Mouse (Mus musculus): ENCODE measurements around the gene Gm8926.
"Not testable (repeated sequence)": the region's sequence is repeated elsewhere in the genome, so short reads cannot be mapped to it uniquely, and the experiment has no call there.

Gm8926 gene

GRCm38 (mm10) chr5:11770248-11770647 lies at the start of gene Gm8926:
Gene Gm8926 (plus strand): TSS chr5:11770548.
- DNase-seq = not testable (repeated sequence)

All from lung, postnatal 4 days (tissue).